Mouse (Mus musculus) heart, adult 2 months (tissue): Measurements from ENCODE around the gene Gm20605. TPM values are rescaled to one million over a fixed set of nuclear protein-coding genes. Genes with fewer than 3 reads are reported as not detected.
"Not testable (repeated sequence)": the region's sequence is repeated elsewhere in the genome, so short reads cannot be mapped to it uniquely, and the experiment has no call there.

ENCODE experiments used
- DNase-seq, 2 experiments: peaks; one replicate each; pipeline ENCODE4 v3.0.0; 2021
- H3K27ac ChIP-seq: fragments of 200-600 bp; 2 replicates; pipeline ENCODE4 v1.8.1; 2022
- H3K27me3 ChIP-seq: fragments of 200-500 bp; 2 replicates; pipeline ENCODE4 v1.6.1; 2012; ENCODE audit warnings: mild to moderate bottlenecking, low read length, inconsistent platforms, mixed read lengths; ENCODE audit not compliant: control insufficient read depth, insufficient read depth
- H3K36me3 ChIP-seq: fragments of 200-500 bp; 2 replicates; pipeline ENCODE4 v1.6.1; 2012; ENCODE audit warnings: low read length, inconsistent platforms; ENCODE audit not compliant: control insufficient read depth, insufficient read depth
- H3K4me1 ChIP-seq: fragments of 200-500 bp; 2 replicates; pipeline ENCODE4 v1.6.1; 2011; ENCODE audit warnings: low read length; ENCODE audit not compliant: control insufficient read depth, insufficient read depth
- H3K4me3 ChIP-seq: fragments of 200-600 bp; 2 replicates; pipeline ENCODE4 v1.8.1; 2022
- H3K79me2 ChIP-seq: fragments of 200-500 bp; replicated peaks from 2 replicates; pipeline ENCODE4 v1.6.1; 2012; ENCODE audit warnings: mild to moderate bottlenecking, inconsistent platforms, low read length, moderate library complexity, mixed read lengths; ENCODE audit not compliant: control insufficient read depth, insufficient read depth
- H3K9ac ChIP-seq: fragments of 200-500 bp; 2 replicates; pipeline ENCODE4 v1.6.1; 2012; ENCODE audit warnings: low read depth, mild to moderate bottlenecking, control low read depth, inconsistent platforms, low read length, mixed read lengths
- CTCF ChIP-seq: fragments of 200-600 bp; IDR thresholded peaks from 2 replicates; pipeline ENCODE4 v1.8.1; 2022; ENCODE audit warnings: antibody characterized with exemption, mild to moderate bottlenecking, moderate library complexity
- EP300 ChIP-seq: fragments of 200-500 bp; IDR thresholded peaks from 2 replicates; pipeline ENCODE4 v1.6.1; 2011; ENCODE audit warnings: low read depth, low read length, control low read depth; ENCODE audit not compliant: insufficient read depth
- POLR2A ChIP-seq: fragments of 200-500 bp; IDR thresholded peaks from 2 replicates; pipeline ENCODE4 v1.6.1; 2011; ENCODE audit warnings: mild to moderate bottlenecking, low read depth, low read length, control low read depth; ENCODE audit not compliant: insufficient read depth
- WGBS: fragments of 180-500 bp; shearing (Covaris S2); methylation state at CpG from one replicate; pipeline ENCODE4 v1.1.7; 2018; 5-methylcytosine and 5-hydroxymethylcytosine counted together
- intact Hi-C: fragments of 180-260 bp; cut with DNase I; formaldehyde crosslinking; loops from one replicate; pipeline ENCODE4 v1.15.1; 2025
- polyA plus RNA-seq: library from polyadenylated mRNA; depleted of rRNA; stranded (reverse); fragments of >200 nt; gene quantifications from 2 replicates; pipeline ENCODE4 v1.2.3, GENCODE M21; 2012
- total RNA-seq, 2 experiments: library from RNA; stranded (reverse); gene quantifications; 2 replicates each; pipeline ENCODE4 v1.2.3; 2021

The Gm20605 gene
- total and polyA plus RNA-seq, 3 experiments, result 2.8 to 9.5 (median 4.3) TPM

DNA sequence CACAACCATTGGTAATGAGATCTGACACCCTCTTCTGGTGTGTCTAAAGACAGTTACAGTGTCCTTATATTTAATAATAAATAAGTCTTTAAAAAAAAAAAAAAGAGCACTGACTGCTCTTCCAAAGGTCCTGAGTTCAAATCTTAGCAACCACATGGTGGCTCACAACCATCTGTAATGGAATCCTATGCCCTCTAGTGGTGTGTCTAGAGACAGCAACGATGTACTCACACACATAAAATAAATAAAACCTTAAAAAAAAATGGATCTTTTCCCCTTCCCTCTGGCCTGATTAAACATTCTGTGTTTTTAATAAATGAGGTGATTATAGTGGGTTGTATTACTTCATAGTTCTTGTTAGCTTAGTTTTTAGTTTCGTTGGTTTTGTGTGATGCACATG lies 14.1 kb upstream of the Gm20605 start:
- H3K79me2 ChIP-seq, DNase-seq, H3K36me3 ChIP-seq, H3K9ac ChIP-seq, H3K27me3 ChIP-seq, H3K4me3 ChIP-seq, intact Hi-C loops, H3K27ac ChIP-seq, H3K4me1 ChIP-seq: not testable (repeated sequence)
- WGBS, result 96% methylated on average over 2 of the region's 2 CpGs
- TF ChIP-seq CTCF, result peak; percentile 38

- 84% methylated on average over 7 of the region's 7 CpGs for WGBS
- no peak overlapping the region for H3K27ac ChIP-seq
- H3K9ac ChIP-seq, result no peak overlapping the region
- intact Hi-C loops, result no loop called here
- peaks cover 8% of the 10 kb centered on the region for H3K4me1 ChIP-seq
- H3K36me3 ChIP-seq, result no peaks in the 10 kb centered on the region
- H3K4me3 ChIP-seq, result no peak overlapping the region
- H3K79me2 ChIP-seq, result no peaks in the 10 kb centered on the region
- no peaks in the 10 kb centered on the region for H3K27me3 ChIP-seq
- TF ChIP-seq EP300, result no peak
- no peak for TF ChIP-seq CTCF
- no peak for TF ChIP-seq POLR2A
- no peak for DNase-seq
Measured at GRCm38 (mm10) chr5:137615347-137615746, 13.6 kb upstream of the Gm20605 start.

DNA sequence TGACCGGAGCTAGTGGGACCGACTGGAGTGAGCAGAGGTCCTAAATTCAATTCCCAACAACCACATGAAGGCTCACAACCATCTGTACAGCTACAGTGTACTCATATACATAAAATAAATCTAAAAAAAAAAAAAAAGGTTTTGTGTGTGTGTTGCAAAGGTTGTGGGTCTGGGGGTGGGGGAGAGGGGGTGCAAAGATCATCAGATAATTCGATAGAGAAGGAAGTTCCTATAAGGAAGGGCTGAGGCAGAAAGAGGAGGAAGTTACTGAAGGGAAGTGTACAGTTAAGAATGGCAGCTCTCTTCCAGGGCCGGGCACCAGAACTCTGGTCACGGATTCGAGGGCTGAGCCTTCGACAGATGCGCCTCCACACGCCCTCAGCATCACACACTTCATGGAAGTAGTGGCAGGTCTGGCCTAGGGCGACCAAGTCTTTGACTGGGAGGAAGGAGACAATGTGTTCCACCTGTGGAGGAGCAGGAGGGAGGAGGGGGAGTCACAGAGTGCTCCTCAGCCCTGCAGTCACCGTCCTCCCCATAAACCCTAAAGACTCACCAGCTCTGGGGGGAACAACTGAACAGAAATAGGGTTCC lies 4.9 kb upstream of the Gm20605 start:
- intact Hi-C loops, result no loop called here
- Histone ChIP-seq H3K79me2 (no peaks in the 10 kb centered on the region), H3K4me3 (no peak overlapping the region), H3K36me3 (no peaks in the 10 kb centered on the region), H3K27me3 (no peaks in the 10 kb centered on the region), H3K9ac (no peak overlapping the region), H3K4me1 (peaks cover 1% of the 10 kb centered on the region), H3K27ac (no peak overlapping the region)
- no peak for DNase-seq
- TF ChIP-seq EP300 (no peak), CTCF (no peak), POLR2A (no peak)
- 60% methylated on average over 11 of the region's 11 CpGs for WGBS

GRCm38 (mm10) chr5:137627991-137628390 lies 984 bp upstream of the Gm20605 start:
- WGBS, result under 1% methylated on average over 9 of the region's 9 CpGs
- TF ChIP-seq EP300 (no peak), POLR2A (peak; percentile 33; the same call in 1 of the 2 replicates), CTCF (peak; percentile 41)
- Histone ChIP-seq H3K79me2 (no peaks in the 10 kb centered on the region; the same call in none of the 2 replicates), H3K27me3 (no peaks in the 10 kb centered on the region), H3K9ac (peak overlapping the region; percentile 72), H3K27ac (peak overlapping the region; percentile 93), H3K4me1 (peaks cover 12% of the 10 kb centered on the region), H3K36me3 (no peaks in the 10 kb centered on the region), H3K4me3 (peak overlapping the region; percentile 95)
- intact Hi-C loops, result loop anchor here (1.0 to 2.0 kb wide), 3 partner anchors 18 to 95 kb away; partner anchors contain the start of genes Epo, Gnb2 and Mospd3
- peak in 1 of 2 experiments; percentile 64 for DNase-seq

- intact Hi-C loops, result loop anchor here (2.0 kb wide), 1 partner anchor 97 kb away; the partner anchor contains the start of genes Epo and Gnb2
Measured at GRCm38 (mm10) chr5:137629306-137629721, 339 bp downstream of the Gm20605 start.

GRCm38 (mm10) chr5:137629906-137630545 lies 1.1 kb downstream of the Gm20605 start:
- Histone ChIP-seq H3K27me3 (no peaks in the 10 kb centered on the region), H3K4me1 (peaks cover 12% of the 10 kb centered on the region), H3K27ac (peak overlapping the region; percentile 94), H3K9ac (peak overlapping the region; percentile 90), H3K4me3 (peak overlapping the region; percentile 67), H3K79me2 (no peaks in the 10 kb centered on the region; the same call in none of the 2 replicates), H3K36me3 (no peaks in the 10 kb centered on the region)
- intact Hi-C loops, result loop anchor here (2.0 kb wide), 1 partner anchor 97 kb away; the partner anchor contains the start of genes Epo and Gnb2
- DNase-seq, result peak; percentile 51 to 58
- 11% methylated on average over 6 of the region's 6 CpGs for WGBS
- TF ChIP-seq CTCF, result no peak

More at GRCm38 (mm10) chr5:137629306-137629721, 339 bp downstream of the Gm20605 start:
- no peaks in the 10 kb centered on the region for H3K36me3 ChIP-seq
- H3K9ac ChIP-seq, result peak overlapping the region; percentile 90
- H3K27me3 ChIP-seq, result no peaks in the 10 kb centered on the region
- H3K27ac ChIP-seq, result peak overlapping the region; percentile 94
- WGBS, result under 1% methylated on average over 23 of the region's 23 CpGs
- H3K4me1 ChIP-seq, result peaks cover 12% of the 10 kb centered on the region
- no peaks in the 10 kb centered on the region; the same call in none of the 2 replicates for H3K79me2 ChIP-seq
- peak overlapping the region; percentile 67 for H3K4me3 ChIP-seq
- DNase-seq, result no peak
- TF ChIP-seq POLR2A (no peak), CTCF (no peak), EP300 (no peak)
